Mouse (Mus musculus) Patski (cell line): Measurements from ENCODE around the gene Maged1. TPM values are rescaled to one million over a fixed set of nuclear protein-coding genes. Genes with fewer than 3 reads are reported as not detected.
"Not testable (repeated sequence)": the region's sequence is repeated elsewhere in the genome, so short reads cannot be mapped to it uniquely, and the experiment has no call there.

Source experiments
- ATAC-seq: fragments of 100-300 bp; one replicate; pipeline ENCODE4 v1.8.0; 2021
- CTCF ChIA-PET: fragments of 350-600 bp; sonication (Branson Sonifier 250); formaldehyde crosslinking; loops from one replicate; lab custom pipeline; 2022; ENCODE audit warnings: inconsistent platforms; lab: Charles Lee
- POLR2A ChIA-PET: fragments of 350-600 bp; sonication (Branson Sonifier 250); formaldehyde crosslinking; loops from one replicate; lab custom pipeline; 2022; ENCODE audit warnings: antibody characterized with exemption, inconsistent platforms; lab: Charles Lee
- DNase-seq: peaks from one replicate; pipeline ENCODE4 v3.0.0-alpha.2; 2011; ENCODE audit warnings: low read depth, low spot score
- H3K27me3 ChIP-seq: fragments of 371-371 bp; one replicate; pipeline ENCODE4 v1.5.1; 2021
- CTCF ChIP-seq: fragments of 100-300 bp; IDR thresholded peaks from one replicate; pipeline ENCODE4 v1.5.1; 2021
- in situ Hi-C: fragments of 300-500 bp; cut with MboI; formaldehyde crosslinking; loops from 3 replicates; pipeline ENCODE4 v1.11.1; 2018; ENCODE audit warnings: low pct_unique_long_range_greater_than_20kb, mixed read lengths
- polyA plus RNA-seq: library from polyadenylated mRNA; unstranded; gene quantifications from one replicate; pipeline ENCODE4 v1.2.3, GENCODE M21; 2021

The Maged1 gene
- polyA plus RNA-seq, 1 experiment from 2014 or later, result 271 TPM

- TF ChIP-seq CTCF, result no peak
- CTCF ChIA-PET, result no interaction called here
- ATAC-seq (no peak), DNase-seq (no peak)
- in situ Hi-C loops, result no loop called here
- peaks cover 23% of the 10 kb centered on the region for H3K27me3 ChIP-seq
- POLR2A ChIA-PET, result no interaction called here
Measured at GRCm38 (mm10) chrX:94530301-94530700, 11.6 kb downstream of the Maged1 start.

GRCm38 (mm10) chrX:94522166-94522565 lies 19.8 kb downstream of the Maged1 start:
- POLR2A ChIA-PET, result no interaction called here
- ATAC-seq (no peak), DNase-seq (no peak)
- H3K27me3 ChIP-seq, result peaks cover 33% of the 10 kb centered on the region
- in situ Hi-C loops, result no loop called here
- CTCF ChIA-PET, result no interaction called here
- TF ChIP-seq CTCF, result no peak

GRCm38 (mm10) chrX:94508442-94508819 lies 33.5 kb downstream of the Maged1 start:
- CTCF ChIA-PET, result no interaction called here
- no peak for TF ChIP-seq CTCF
- H3K27me3 ChIP-seq, result peaks cover 43% of the 10 kb centered on the region
- in situ Hi-C loops, result no loop called here
- DNase-seq, result no peak
- ATAC-seq, result no peak
- POLR2A ChIA-PET, result no interaction called here

- CTCF ChIA-PET, DNase-seq, POLR2A ChIA-PET, ATAC-seq, in situ Hi-C loops: not testable (repeated sequence)
- H3K27me3 ChIP-seq, result peaks cover 43% of the 10 kb centered on the region
Measured at GRCm38 (mm10) chrX:94507698-94508441, 34.1 kb downstream of the Maged1 start.

GRCm38 (mm10) chrX:94486001-94486792 lies 55.7 kb downstream of the Maged1 start:
- H3K27me3 ChIP-seq, result peaks cover 47% of the 10 kb centered on the region
- no peak for TF ChIP-seq CTCF
- in situ Hi-C loops, result no loop called here
- ChIA-PET POLR2A (no interaction called here), CTCF (no interaction called here)
- no peak for DNase-seq
- no peak for ATAC-seq

Other genes with a start within 250 kb of the Maged1 start
- gene Fam90a1b, start 175.4 kb downstream of the Maged1 start, polyA plus RNA-seq, result not detected
- gene Apoo, start 175.0 kb downstream of the Maged1 start, polyA plus RNA-seq, result 76.3 TPM
- 2.2 TPM for gene Gspt2, start 93.9 kb upstream of the Maged1 start, polyA plus RNA-seq
- gene Zxdb, start 182.4 kb upstream of the Maged1 start, polyA plus RNA-seq, result 7.0 TPM